Mouse (Mus musculus) urinary bladder, postnatal 14 days (tissue): ENCODE measurements around the gene Nt5c.
A peak's percentile ranks its signal among the peaks of the same experiment; 100 is the strongest.
"Not testable (repeated sequence)": the region's sequence is repeated elsewhere in the genome, so short reads cannot be mapped to it uniquely, and the experiment has no call there.

ENCODE experiments used
- DNase-seq: peaks from one replicate; pipeline ENCODE4 v3.0.0; 2021; ENCODE audit warnings: low spot score

Nt5c gene

GRCm38 (mm10) chr11:115491356-115492083 lies at the start of gene Nt5c:
Gene Nt5c, minus strand, starts transcription at chr11:115491862.
- DNase-seq: peak; percentile 85

GRCm38 (mm10) chr11:115538045-115538444 lies 46.4 kb upstream of the Nt5c start:
- DNase-seq: no peak

GRCm38 (mm10) chr11:115536856-115537568 lies 45.4 kb upstream of the Nt5c start:
- DNase-seq: no peak

DNA sequence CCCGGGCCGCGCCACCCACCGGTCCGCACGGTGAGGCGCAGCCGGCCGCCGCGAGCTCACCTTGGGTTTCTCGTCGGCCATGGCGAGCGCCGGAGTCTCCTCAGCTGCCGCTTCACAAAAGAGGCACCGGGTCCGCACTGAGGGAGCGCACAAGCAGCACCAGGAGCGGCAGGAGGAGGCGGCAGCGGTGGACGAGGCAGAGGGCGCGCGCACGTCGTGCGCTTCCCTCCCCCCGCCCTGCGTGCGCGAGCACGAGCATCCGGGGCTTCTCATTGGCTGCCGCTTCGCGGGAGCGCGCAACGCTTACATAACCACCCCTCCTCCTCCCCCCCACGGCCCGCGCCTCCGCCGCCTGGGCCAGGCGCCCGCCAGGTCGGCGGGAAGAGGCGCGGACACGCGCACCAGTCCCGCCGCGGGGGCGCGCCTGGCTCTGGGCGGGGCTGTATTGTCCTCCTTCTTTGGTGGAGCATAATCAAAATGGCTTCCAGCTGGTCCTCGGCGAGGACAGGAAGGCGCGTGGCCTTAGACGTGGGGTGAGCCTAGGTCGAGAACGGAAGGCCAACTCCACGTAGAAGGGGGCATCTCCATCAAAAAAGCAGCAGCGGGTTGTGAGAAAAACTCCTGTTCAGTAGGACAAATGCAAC lies 44.5 kb upstream of the Nt5c start, which contains the start of gene Sumo2:
Sumo2 (minus strand) TSS at position 239 of the 644 bp plus-strand sequence.
- DNase-seq: peak; percentile 98

- DNase-seq: peak; percentile 60
These were observed 43.9 kb upstream of the Nt5c start for GRCm38 (mm10) chr11:115535401-115536037.

DNA sequence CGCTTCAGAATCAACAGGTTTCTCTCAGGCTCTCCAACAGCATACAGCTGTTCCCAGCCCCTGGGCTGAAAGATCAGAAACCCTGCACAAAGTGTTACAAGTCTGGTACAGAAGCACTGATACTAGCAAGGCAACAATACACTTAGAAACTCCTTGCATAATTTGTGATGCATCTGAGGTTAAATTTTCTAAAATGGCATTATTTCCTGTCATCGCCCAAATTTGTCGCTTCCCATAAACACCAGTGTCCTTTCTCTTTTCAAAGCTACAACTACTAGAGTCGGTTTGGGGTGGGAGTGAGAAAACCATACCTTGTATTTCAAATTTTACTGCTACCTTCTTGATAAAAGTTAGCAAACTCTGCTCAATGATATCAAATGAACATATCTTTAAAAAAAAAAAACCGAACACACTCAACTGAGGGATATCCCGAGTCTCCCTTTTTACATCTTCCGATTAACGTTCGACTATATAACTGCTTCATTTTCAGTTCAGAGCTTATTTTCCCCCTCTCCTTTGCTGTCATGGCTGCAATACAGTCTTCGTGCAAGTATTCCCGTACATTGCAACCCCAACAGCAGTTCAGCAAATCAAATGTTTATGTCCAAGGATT lies 43.2 kb upstream of the Nt5c start:
- no peak for DNase-seq

GRCm38 (mm10) chr11:115526446-115526845 lies 34.8 kb upstream of the Nt5c start:
- not testable (repeated sequence) for DNase-seq

DNA sequence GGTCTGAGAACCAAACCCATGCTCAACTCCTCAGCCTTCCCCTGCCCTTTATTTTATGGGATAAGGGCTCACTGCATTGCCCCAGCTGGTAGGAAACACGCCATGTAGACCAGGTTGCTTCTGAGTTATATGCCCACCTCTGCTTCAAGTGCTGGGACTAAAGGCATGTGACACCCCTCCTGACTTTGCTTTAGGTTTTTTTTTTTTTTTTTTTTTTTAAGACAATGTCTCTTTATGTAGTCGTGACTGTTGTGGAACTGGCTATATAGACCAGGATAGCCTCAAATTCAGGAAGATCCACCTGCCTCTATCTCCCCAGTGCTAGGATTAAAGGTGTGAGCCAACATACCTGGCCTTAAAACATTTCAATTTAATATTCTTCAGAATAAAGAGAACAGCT lies 31.0 kb upstream of the Nt5c start:
- DNase-seq: no peak

GRCm38 (mm10) chr11:115522238-115522637 lies 30.6 kb upstream of the Nt5c start:
- DNase-seq: no peak

DNA sequence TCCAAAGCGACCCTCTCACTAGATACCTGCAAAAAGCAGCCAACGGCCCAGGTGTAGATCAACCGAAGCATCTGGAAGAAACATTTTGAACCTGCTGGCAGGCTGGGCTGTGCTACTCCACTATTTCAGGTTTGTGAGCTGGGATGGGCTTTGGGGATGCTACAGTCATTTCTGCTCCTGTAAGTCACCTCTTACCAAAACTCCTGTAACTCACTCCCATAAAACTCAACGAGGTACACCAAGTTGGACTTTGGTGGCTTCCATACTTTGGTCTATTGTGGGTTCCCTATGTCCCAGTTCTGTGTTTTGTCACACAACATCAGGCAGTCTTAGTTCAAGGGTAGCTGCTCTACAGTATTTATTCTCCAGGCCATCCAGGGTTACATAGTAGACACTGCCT lies 29.4 kb upstream of the Nt5c start:
- DNase-seq: no peak

GRCm38 (mm10) chr11:115520218-115520617 lies 28.6 kb upstream of the Nt5c start:
- DNase-seq: no peak

DNA sequence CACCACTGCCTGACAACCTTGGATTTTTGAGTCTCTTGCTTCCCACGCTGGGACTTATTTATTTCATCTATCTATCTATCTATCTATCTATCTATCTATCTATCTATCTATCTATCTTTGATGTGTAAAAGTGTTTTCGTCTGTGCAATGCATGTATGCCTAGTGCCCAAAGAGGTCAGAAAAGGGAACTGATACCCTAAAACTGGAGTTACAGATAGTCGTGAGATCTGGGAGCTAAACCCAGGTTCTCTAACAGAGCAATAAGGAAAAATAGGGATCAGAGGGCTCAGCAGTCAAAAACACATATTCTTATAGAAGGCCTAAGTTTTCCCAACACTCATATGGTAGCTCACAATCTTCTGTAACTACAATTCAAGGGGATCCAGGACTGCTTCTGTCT lies 27.9 kb upstream of the Nt5c start:
- no peak for DNase-seq

DNA sequence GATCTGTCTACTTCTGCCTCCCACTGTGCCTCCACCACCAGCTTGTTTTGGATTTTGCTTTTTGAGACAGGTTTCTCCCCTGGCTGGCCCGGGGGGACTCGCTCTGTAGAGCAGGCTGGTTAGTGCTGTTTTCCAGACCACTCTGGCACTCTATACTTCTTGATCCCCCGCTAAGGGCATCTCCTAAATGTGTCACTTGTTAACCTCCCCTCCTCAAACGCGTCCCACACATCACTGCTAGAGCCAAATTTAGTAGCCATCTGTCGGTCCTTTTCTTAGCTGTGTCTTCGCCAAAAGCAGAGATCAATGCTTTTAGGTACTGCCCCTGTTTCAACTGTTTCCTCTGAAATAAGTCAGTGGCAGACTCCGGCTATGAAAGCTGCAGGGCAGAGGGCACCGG lies 27.0 kb upstream of the Nt5c start:
- no peak for DNase-seq

- no peak for DNase-seq
These were observed 25.3 kb upstream of the Nt5c start for GRCm38 (mm10) chr11:115516942-115517341.

- DNase-seq: no peak
These were observed 23.4 kb upstream of the Nt5c start for GRCm38 (mm10) chr11:115515021-115515420.

- DNase-seq: peak; percentile 95
These were observed 22.6 kb upstream of the Nt5c start, which contains the start of gene Jpt1 for GRCm38 (mm10) chr11:115514238-115514663. Gene Jpt1, minus strand, starts transcription at chr11:115514387.

DNA sequence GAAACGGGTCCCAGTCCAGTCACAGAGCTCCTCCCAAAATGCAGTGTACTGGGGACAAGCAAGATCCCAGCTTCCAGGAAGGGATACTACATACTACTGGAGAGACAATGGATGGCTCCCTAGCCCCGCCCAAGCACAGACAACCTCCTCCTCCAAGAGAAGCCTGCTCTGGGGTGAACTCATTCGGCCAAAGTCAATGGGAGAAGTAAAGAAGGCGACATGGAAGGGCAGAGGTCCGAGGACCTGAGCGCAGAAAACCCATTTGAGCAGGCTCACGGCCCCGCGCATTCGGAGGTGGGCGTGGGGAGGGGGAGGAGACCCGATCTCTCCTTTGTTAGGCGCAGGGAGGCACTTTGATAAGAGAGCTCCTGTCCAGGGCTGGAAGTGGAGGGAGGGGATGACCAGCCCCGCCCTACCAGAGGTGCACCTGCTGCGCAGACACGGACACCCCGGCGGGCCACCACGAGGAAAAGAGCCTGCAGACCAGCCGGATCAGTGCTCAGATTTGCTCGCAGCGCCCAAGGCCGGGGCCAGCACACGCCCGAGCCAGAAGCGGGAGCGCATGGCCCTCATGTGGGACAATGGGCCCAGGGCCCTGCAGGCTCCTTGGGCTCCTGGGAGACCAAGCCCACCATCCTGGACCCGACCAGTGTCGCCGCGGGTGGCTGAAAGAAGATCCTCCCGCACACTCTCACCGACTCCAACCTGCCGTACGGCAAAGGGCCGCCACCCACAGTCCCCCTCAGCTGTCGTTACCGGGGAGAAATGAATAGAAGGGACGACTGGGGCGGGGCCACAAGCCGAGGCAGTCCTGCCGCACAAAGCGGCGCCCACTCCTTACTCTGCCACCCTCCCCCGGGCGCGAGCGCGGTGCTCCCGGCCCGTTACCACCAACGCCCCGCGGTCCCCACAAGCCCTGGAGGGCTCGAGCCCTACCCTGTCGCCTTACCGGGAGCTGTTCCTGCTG lies 21.9 kb upstream of the Nt5c start:
- DNase-seq: peak; percentile 33

DNA sequence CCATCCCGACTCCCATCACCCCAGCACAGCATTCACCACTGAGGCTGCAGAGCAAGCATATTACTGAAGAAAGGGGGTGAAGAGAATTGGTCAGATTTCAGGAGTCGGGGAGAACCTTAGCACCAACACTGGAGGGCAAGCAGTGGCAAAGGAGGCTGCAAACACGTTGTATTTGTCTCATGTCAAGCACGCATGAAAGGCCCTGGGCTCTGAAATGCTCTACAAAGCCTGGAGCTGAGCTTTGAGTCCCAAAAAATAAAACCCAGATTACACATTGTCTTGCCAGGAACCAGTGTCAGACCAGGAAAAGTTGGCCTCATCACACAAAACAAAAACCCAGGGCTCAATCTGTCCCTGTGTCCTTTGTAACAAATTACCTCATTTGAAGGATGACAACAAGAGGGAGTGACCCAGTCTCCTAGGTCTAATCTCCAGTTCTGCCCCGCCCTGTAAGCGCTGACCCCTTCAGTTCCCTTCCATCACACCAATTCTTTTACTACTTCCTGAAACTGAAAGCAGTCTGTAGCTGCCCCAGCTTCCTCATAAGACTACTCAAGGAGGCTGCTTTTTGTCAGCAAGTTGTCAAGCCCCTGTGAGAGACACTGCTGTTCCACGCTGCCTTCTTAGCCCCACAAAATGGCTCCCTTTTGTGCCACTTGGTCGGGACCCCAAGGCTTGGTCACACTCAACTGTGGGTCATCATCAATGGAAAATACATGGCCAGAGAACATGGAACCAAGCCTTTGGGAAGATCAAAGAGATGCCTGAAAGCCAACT lies 20.9 kb upstream of the Nt5c start:
- no peak for DNase-seq

DNA sequence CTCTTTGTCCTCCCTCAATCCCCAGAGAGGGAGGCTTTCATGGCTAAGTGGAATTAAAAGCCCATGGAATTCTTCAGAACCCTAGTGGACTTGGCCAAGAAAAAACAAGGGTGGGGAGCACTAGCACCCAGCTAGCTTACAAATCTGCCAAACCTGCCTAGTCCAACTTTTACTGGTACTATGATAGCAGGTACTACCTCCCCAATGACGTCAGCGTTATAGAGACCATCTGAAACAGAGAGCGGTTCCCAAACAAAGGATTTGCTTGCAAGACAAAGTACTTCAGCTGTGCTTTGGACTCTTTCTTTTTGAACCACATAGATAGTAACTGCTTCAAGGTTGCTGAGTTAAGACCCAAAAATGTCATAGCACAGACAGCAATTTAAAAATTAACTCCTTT lies 20.3 kb upstream of the Nt5c start:
- no peak for DNase-seq

DNA sequence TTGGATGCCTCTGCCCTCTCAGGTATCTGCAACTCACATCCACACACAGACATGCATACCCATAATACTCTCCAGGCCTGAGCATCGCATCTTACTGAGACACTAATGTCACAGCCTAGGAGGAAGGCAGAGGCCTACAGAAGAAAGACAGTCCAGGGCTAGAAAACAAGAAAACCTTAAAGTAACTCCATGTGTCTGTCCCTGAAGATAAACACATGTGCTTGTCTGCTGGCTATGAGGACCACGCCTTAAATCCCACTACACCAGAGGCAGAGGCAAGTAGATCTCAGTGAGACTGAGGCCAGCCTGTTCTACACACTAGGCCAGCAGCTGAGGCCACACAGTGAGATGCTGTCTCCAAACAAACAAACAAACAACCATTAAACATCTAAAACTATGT lies 19.5 kb upstream of the Nt5c start:
- no peak for DNase-seq
